In the genomic region with DNA sequence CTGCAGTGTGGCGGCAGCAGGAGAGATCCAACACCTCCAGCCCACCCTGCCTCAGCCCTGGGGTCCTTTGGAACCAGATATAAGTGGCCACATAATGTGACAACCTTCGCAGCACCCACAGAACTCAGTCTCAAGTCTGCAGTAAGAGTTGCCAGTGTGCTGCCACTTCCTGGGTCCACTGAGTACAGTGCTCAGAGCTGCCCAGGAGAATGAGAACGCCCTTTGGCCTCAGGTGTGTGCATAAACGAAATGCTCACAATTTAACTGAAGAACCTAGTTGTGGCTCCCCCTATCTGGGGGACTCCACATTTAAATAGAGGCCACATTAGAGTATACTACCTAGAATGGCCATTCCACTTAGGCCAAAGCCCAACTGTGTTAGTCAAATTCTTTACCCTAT, we compare ENCODE assay signal across 16 mouse cellular contexts. TPM values are rescaled to one million over a fixed set of nuclear protein-coding genes. Genes with fewer than 3 reads are reported as not detected.
DNase-seq lines count a peak whose midpoint lies in the region; ATAC-seq and TF ChIP-seq lines count a peak whose summit lies in the region.
"Had no signal": no experiment of that assay in that cellular context is flagged by ENCODE, and none has a peak within 500 bp of the region (broad histone marks: within the 10 kb centered on the region; RNA-seq: fewer than 3 reads in every experiment).

No protein-coding gene starts in this region.

- peaks cover 19% of the 10 kb centered on the region for H3K36me3 ChIP-seq in intestine, embryonic 15.5 days
- peaks cover 21% of the 10 kb centered on the region for H3K36me3 ChIP-seq in liver, embryonic 16.5 days (ENCODE audit: control insufficient read depth, insufficient read depth)

- no peaks in the 10 kb centered on the region for H3K27me3 ChIP-seq in cerebellum, adult 2 months (ENCODE audit: control insufficient read depth, insufficient read depth, low read length)
- no peaks in the 10 kb centered on the region for H3K27me3 ChIP-seq in intestine, embryonic 15.5 days (replicated peaks)
- no peaks in the 10 kb centered on the region for H3K27me3 ChIP-seq in liver, embryonic 16.5 days (ENCODE audit: control insufficient read depth, insufficient read depth, low read depth, low read length)
- H3K27me3 ChIP-seq: heart, embryonic 12.5 days; hindbrain, embryonic 12.5 days; neural tube, embryonic 13.5 days had no signal

- no peak overlapping the region for H3K4me3 ChIP-seq in cerebellum, adult 2 months (replicated peaks; ENCODE audit: insufficient read depth, low read depth, low read length)
- H3K4me3 ChIP-seq in layer of hippocampus, adult 2 months, result no peak overlapping the region
- no peak overlapping the region for H3K4me3 ChIP-seq in intestine, embryonic 15.5 days (replicated peaks)
- H3K4me3 ChIP-seq in liver, embryonic 16.5 days (ENCODE audit: low read depth, low read length), result no peak overlapping the region
- H3K4me3 ChIP-seq: heart, embryonic 12.5 days; hindbrain, embryonic 12.5 days; neural tube, embryonic 13.5 days had no signal

- 84% methylated on average over 4 of the region's 4 CpGs for WGBS in cerebellum, adult 2 months
- WGBS in intestine, embryonic 15.5 days, result 69% methylated on average over 4 of the region's 4 CpGs
- WGBS in liver, embryonic 16.5 days (ENCODE audit: insufficient replicate concordance), result 79% methylated on average over 4 of the region's 4 CpGs

- ATAC-seq in intestine, embryonic 15.5 days, result no peak
- ATAC-seq in liver, embryonic 16.5 days (ENCODE audit: low read depth), result no peak

- no peak for TF ChIP-seq POLR2A in cerebellum, adult 2 months (IDR thresholded peaks at IDR 0.05; ENCODE audit: borderline replicate concordance, insufficient read depth, low read length)

- no peak overlapping the region for H3K27ac ChIP-seq in cerebellum, adult 2 months (ENCODE audit: insufficient read depth, low read length)
- H3K27ac ChIP-seq in layer of hippocampus, adult 2 months, result no peak overlapping the region
- H3K27ac ChIP-seq in intestine, embryonic 15.5 days, result peak overlapping the region; percentile 41; the same call in 1 of the 2 replicates
- H3K27ac ChIP-seq in liver, embryonic 16.5 days (ENCODE audit: low read length), result no peak overlapping the region
- H3K27ac ChIP-seq: hindbrain, embryonic 12.5 days; neural tube, embryonic 13.5 days had no signal

- peaks cover 16% of the 10 kb centered on the region for H3K4me1 ChIP-seq in cerebellum, adult 2 months (ENCODE audit: control insufficient read depth, insufficient read depth, low read length)
- H3K4me1 ChIP-seq in intestine, embryonic 15.5 days (replicated peaks), result peaks cover 34% of the 10 kb centered on the region
- peaks cover 33% of the 10 kb centered on the region for H3K4me1 ChIP-seq in liver, embryonic 16.5 days (ENCODE audit: control insufficient read depth, low read depth, low read length)

- H3K9me3 ChIP-seq in intestine, embryonic 15.5 days, result no peaks in the 10 kb centered on the region
- no peaks in the 10 kb centered on the region for H3K9me3 ChIP-seq in liver, embryonic 16.5 days (replicated peaks; ENCODE audit: control insufficient read depth, low read length)
- H3K9me3 ChIP-seq: heart, embryonic 12.5 days; hindbrain, embryonic 12.5 days; neural tube, embryonic 13.5 days had no signal

- DNase-seq in cerebellum, adult 11-12 months, result peak; percentile 22
- DNase-seq in cerebellum, adult 2 months, result no peak
- no peak for DNase-seq in layer of hippocampus, adult 2 months (ENCODE audit: low spot score in 2 of 2)
- no peak for DNase-seq in layer of hippocampus, postnatal 14 days (ENCODE audit: low spot score in 2 of 2)
- no peak for DNase-seq in urinary bladder, postnatal 10 days (ENCODE audit: low spot score)
- DNase-seq in gastrocnemius, postnatal 25 days, result no peak
- DNase-seq: adrenal gland, adult 2 months; cerebellum, postnatal 10 days; gastrocnemius, postnatal 10 days; lung, postnatal 4 days; spleen, adult 18-20 months had no signal

- H3K4me2 ChIP-seq in intestine, embryonic 15.5 days (replicated peaks), result peak overlapping the region; percentile 64
- peak overlapping the region; percentile 18; the same call in 1 of the 2 replicates for H3K4me2 ChIP-seq in liver, embryonic 16.5 days (ENCODE audit: low read depth, low read length)
- H3K4me2 ChIP-seq: heart, embryonic 12.5 days; hindbrain, embryonic 12.5 days; neural tube, embryonic 13.5 days had no signal

- H3K9ac ChIP-seq in intestine, embryonic 15.5 days, result no peak overlapping the region
- H3K9ac ChIP-seq in liver, embryonic 16.5 days (ENCODE audit: low read depth, low read length), result no peak overlapping the region
- H3K9ac ChIP-seq: heart, embryonic 12.5 days; hindbrain, embryonic 12.5 days; neural tube, embryonic 13.5 days had no signal

- TF ChIP-seq CTCF in cerebellum, adult 2 months (IDR thresholded peaks at IDR 0.05; ENCODE audit: borderline replicate concordance, insufficient read depth, low read depth, low read length), result no peak
- peak; percentile 24 for TF ChIP-seq CTCF in layer of hippocampus, adult 2 months (conservative IDR thresholded peaks at IDR 0.05)

RNA-seq across cellular contexts. Expression of a gene that starts 2.6 kb away (rescaled TPM):
- 102 and 104 TPM in 2 replicates for polyA plus RNA-seq in cerebellum, adult 2 months (2012; rRNA removed)
- 10 to 100 TPM; 60.6 to 63.0 TPM for total RNA-seq in layer of hippocampus, adult 2 months (2021)
- 10 to 100 TPM; 60.7 to 66.3 TPM for total RNA-seq in layer of hippocampus, postnatal 14 days (2021)
- 194 and 205 TPM in 2 replicates for polyA plus RNA-seq in intestine, embryonic 15.5 days (2015; fragmentation: Nextera tagmentation; extraction: Ambion mirVana)
- polyA plus RNA-seq in liver, embryonic 16.5 days (2015; fragmentation: Nextera tagmentation; extraction: Ambion mirVana), result 75.1 and 79.9 TPM in 2 replicates
- total RNA-seq in gastrocnemius, postnatal 25 days (2021), result 10 to 100 TPM; 44.8 to 51.3 TPM

RNA-seq across cellular contexts. Expression of a gene that starts 2.8 kb away (rescaled TPM):
- polyA plus RNA-seq in cerebellum, adult 2 months (2012; rRNA removed), result 15.6 and 18.7 TPM in 2 replicates
- 10 to 100 TPM; 11.8 to 14.0 TPM for total RNA-seq in layer of hippocampus, adult 2 months (2021)
- 10 to 100 TPM; 13.5 to 14.1 TPM for total RNA-seq in layer of hippocampus, postnatal 14 days (2021)
- polyA plus RNA-seq in intestine, embryonic 15.5 days (2015; fragmentation: Nextera tagmentation; extraction: Ambion mirVana), result 3.0 and 3.9 TPM in 2 replicates
- 1.0 and 1.1 TPM in 2 replicates for polyA plus RNA-seq in liver, embryonic 16.5 days (2015; fragmentation: Nextera tagmentation; extraction: Ambion mirVana)
- total RNA-seq in gastrocnemius, postnatal 25 days (2021), result 1 to 10 TPM; 2.2 to 2.4 TPM

RNA-seq across cellular contexts. Expression of a gene that starts 16.7 kb away (rescaled TPM):
- polyA plus RNA-seq in cerebellum, adult 2 months (2012; rRNA removed), result 32.0 and 38.1 TPM in 2 replicates
- total RNA-seq in layer of hippocampus, adult 2 months (2021), result 10 to 100 TPM; 23.1 to 24.2 TPM
- 10 to 100 TPM; 22.1 to 26.3 TPM for total RNA-seq in layer of hippocampus, postnatal 14 days (2021)
- polyA plus RNA-seq in intestine, embryonic 15.5 days (2015; fragmentation: Nextera tagmentation; extraction: Ambion mirVana), result 23.3 and 26.0 TPM in 2 replicates
- 8.3 and 8.9 TPM in 2 replicates for polyA plus RNA-seq in liver, embryonic 16.5 days (2015; fragmentation: Nextera tagmentation; extraction: Ambion mirVana)
- total RNA-seq in gastrocnemius, postnatal 25 days (2021), result 10 to 100 TPM; 11.3 to 14.6 TPM

RNA-seq across cellular contexts. Expression of a gene that starts 27.0 kb away (rescaled TPM):
- 149 and 180 TPM in 2 replicates for polyA plus RNA-seq in cerebellum, adult 2 months (2012; rRNA removed)
- total RNA-seq in layer of hippocampus, adult 2 months (2021), result 10 to 100 TPM; 91.1 to 92.0 TPM
- total RNA-seq in layer of hippocampus, postnatal 14 days (2021), result 10 to 100 TPM; 90.9 to 97.9 TPM
- 19.9 and 21.2 TPM in 2 replicates for polyA plus RNA-seq in intestine, embryonic 15.5 days (2015; fragmentation: Nextera tagmentation; extraction: Ambion mirVana)
- polyA plus RNA-seq in liver, embryonic 16.5 days (2015; fragmentation: Nextera tagmentation; extraction: Ambion mirVana), result 0.08 TPM in 1 of 2 replicates, not detected in the other
- total RNA-seq in gastrocnemius, postnatal 25 days (2021), result under 1 TPM; 0.05 to 0.21 TPM
